Mouse (Mus musculus): ENCODE results near the gene Lyve1. TPM values are rescaled to one million over a fixed set of nuclear protein-coding genes. Genes with fewer than 3 reads are reported as not detected.

Lyve1 gene
- total RNA-seq, 2 experiments from 2014 or later = 21.5 to 22.8 TPM

DNA sequence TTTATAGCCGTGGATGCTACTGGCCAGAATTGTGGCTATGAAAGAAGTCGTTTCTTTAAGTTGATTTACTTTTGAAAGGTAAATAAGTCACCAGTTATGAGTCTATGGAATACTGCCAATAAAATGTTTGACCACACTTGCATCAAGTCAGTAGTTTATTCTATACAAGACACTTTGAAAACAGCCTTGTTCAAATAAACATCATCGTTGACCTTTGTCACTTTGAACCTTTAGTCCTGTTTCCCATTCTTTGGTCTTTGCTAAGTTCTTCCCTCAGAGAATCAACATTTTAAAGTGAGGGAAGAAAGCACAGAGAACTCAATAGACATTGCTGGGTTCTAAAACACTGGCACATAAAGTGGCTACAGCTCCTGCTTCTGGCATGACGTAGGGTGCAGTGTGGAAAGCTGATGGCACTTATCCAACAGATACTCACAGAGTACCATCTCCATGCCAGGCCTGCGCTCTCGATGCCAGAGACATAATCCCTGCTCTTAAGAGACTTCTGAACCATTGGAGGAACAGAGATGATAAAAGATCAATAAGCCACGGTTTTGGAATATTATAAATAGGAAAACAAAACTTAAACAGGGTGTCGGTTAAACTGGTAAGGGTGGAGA, 8.0 kb downstream of the Lyve1 start:
- intact Hi-C loops (cut with DNase I) = no loop called here
- peak in 1 of 2 experiments; percentile 47 for DNase-seq

DNA sequence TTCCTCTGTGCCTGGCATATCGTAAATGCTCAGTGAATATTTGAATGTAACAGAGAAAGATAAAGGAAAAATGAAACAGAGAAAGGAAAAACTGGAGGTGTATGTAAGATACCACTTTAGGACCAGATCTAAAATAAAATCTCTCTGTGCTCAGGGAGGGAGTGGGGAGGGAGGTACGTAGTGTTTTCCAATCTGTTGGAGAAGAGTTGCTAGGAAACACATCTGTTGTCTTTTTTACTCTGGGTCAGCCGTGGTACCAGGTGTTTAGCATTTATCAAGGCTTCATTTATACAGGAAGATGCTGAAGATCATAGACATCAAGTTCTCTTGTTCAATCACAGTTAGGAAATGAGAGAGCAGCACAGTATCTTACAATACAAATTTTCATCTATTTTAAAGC, 8.5 kb downstream of the Lyve1 start:
- DNase-seq = no peak
- intact Hi-C loops (cut with DNase I) = no loop called here

DNA sequence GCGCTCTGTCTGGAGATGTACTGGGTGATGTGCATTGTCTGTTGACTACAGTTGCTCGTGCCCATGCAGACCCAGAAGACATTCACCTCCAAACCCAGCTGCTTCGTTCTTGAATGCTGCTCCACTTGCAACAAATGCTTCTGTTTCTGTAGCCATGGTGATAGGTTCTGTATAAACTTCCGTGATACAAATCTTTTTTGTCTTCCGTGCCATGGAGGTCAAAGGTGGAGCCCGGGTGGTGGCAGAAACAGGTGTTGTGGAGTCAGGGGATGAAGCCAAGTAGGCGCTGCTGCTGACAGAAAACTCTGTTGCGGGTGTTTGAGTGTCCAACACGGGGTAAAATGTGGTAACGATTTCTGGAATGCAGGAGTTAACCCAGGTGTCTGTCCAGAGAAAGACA, 9.4 kb downstream of the Lyve1 start:
- intact Hi-C loops (cut with DNase I) = no loop called here
- no peak for DNase-seq

DNA sequence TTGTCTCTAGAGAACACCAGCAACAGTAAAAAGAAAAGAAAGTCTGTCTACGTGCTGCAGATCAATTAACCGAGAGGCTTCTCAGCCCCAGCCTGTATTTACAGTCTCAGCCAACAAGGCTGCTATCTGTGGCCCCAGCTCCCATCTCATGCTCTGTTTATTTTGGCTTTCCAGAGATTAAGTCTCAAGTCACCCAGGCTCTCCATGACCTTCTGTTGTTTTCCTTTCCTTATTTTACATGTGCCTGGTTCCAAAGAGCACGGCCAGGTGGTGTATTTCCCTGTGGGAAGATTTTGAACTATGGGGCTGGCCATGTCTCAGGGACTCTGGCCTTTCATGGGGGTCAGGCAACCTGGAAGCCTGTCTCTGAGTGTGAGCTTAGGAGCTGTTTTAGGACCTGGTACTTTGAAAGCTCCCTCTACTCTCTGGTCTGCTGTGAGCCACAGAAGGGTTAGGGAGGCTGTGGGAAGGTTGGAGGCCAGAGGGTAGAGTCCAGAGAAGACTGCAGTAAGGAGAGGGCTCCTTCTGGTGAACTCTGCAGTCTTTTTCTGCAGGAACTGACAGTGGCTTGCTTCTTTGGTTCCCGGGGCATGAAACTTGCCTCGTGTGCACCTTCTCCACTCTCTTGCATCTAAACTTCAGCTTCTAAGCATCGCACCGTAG, 11.4 kb downstream of the Lyve1 start:
- DNase-seq = no peak
- intact Hi-C loops (cut with DNase I) = no loop called here

DNA sequence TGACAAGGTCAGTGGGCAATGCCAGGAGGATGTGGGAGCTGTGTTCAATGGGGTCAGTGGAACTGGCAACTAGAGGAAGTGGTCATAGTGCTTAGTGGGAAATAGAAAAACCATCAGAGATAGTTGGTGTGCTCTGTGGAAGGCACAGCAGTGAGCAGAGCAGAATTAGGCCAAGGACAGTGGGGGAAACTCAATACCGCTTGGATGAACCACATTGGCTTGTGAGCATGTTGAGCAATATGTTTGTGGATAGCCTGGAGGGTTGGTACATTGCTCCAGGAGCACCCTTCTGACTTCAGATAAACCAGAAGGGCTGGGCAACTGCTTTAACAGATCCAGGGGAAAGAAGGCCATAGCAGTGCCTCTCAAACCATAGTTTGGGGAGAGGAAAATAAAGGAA, 14.7 kb downstream of the Lyve1 start:
- intact Hi-C loops (cut with DNase I) = no loop called here
- DNase-seq = no peak

DNA sequence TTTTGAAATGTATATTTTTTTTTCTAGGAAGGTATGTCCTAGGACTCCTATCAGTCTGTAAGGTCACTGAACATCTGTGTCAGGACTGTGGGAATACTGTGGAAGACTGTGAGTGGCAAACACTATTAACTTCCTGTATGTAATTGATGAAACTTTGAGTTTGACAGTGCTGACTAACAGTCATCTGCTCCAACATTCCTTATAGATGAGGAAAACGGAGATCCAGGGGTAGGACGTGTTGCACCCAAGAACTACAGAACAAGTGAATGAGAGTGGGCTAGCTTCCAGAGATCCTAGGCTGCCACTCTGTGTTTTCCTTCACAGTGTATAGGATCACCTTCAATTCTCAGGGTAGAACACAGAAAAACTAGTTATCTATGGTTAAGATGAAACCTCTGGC, 15.7 kb downstream of the Lyve1 start:
- intact Hi-C loops (cut with DNase I) = no loop called here

DNA sequence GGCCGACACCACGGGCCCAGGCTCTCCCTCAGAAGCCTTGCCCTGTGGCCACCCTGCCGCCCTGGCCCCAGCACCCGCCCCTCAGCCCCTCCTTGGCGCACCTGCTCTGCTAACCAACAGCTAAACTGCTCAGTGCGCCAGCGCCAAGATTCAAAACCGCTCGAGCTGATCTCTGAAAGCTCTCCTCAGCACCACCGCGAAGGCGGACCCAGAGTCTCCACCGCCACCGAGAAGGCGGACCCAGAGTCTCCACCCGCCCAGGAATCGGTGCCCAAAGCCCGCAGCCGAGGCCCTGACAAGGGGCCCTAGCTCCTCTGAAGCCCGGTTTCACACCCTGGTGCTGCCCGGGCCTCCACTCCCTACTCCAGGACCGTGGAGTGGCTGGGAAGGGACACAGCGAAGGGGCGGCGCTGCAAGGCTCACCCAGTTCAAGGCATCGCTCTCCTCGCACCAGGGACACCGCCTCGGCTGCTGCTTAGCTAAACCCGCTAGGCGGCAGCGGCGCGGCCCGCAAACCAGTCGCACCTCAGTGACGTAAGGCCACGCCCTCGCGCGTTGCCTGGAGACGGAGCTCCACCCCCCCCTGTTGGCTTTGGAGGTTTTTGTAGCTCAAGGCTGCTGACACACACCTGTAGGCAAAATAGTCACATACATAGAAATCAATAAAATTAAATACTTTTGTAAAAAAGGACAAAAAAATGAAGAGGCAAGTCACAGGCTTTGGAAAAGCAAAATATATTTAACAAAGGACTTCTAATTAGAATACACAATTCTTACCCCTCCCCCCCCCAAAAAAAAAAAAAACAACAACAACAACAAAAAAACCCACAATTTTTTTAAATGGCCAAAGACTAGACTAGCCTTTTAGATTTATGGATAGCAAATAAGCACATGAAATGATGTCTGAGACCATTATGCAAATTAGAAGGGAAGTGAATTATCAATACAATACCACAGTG, 18.8 kb downstream of the Lyve1 start, which contains the start of gene Rnf141:
Rnf141 (minus strand) TSS at position 542 of the 959 bp plus-strand sequence.
- DNase-seq = peak; percentile 91 to 95
- intact Hi-C loops (cut with DNase I) = no loop called here

More for the DNA sequence above, 15.7 kb downstream of the Lyve1 start:
- no peak for DNase-seq

DNA sequence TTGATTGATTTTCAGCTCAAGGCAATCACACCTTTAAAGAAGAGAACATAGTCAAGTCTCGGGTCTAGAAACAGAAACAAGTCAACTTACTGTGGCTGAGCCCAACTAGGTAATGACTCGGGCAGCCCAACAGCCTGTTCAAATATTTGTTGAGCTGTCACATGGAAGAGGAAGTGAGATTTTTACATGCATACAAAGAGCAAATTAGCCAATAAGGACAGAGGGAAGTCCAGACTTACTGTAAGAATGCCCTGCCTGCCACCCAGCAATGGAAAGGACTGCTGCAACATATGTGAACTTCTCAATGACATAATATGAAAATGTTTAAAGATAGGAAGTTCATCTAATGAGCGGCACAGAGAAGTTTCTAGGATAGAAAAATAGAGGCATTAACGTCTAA, 22.7 kb downstream of the Lyve1 start:
- intact Hi-C loops (cut with DNase I) = no loop called here

DNA sequence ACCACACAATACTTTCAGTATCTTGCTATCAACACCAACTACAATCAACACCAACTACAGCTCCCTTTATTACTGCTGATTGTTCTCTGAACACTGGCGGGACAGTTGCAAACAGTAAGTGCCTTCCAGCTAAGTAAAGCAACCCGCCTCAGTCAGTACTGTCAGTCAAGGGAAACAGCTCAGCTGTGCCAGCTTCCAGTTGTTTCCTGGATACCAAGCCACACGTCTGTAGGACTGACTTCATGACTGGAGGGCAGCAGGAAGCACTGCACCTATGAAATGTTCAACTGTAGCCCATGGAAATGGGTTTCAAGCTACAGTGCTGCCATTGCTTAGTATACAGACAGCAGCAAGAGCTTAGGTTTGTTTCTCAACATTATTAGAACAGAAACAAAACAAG, 28.5 kb downstream of the Lyve1 start:
- DNase-seq = no peak
- intact Hi-C loops (cut with DNase I) = no loop called here

More for the DNA sequence above, 22.7 kb downstream of the Lyve1 start:
- DNase-seq = no peak

DNA sequence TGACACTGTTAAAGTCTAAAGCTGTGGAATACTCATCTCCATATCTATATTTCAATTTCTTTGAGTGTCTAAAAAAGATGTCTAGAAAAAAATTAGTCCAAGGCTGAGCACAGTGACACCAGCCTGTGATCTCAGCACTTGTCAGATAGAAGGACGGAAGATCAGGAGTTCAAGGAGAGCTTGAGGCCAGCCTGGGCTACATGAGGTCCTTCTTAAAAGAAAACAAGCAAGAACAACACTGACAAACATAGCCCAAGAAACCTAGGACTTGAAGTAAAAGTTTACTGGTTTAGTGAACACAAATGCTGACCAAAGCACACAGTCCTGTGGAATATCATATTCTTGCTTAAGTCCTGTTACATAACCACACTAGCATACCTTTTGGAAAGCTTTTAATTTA, 29.0 kb downstream of the Lyve1 start:
- no peak for DNase-seq
- intact Hi-C loops (cut with DNase I) = no loop called here

DNA sequence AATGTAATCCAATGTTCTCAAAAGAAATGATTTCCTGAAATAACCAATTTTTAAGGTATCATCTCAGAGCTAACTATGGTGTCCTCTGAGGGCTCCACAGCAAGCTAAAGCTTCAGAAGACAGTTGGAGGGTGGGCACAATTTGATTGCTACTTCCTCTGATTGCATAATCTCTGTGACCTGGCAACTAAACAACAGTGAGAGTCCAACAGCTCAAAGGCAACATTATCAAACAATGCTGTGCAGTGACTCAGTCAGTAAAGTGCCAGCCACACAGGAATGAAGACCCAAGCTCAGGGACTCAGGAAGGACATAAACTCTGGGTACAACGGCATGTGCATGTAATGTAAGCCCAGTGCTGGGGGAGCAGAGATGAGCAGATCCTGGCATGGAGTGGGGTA, 30.0 kb downstream of the Lyve1 start:
- intact Hi-C loops (cut with DNase I) = no loop called here
- no peak for DNase-seq

DNA sequence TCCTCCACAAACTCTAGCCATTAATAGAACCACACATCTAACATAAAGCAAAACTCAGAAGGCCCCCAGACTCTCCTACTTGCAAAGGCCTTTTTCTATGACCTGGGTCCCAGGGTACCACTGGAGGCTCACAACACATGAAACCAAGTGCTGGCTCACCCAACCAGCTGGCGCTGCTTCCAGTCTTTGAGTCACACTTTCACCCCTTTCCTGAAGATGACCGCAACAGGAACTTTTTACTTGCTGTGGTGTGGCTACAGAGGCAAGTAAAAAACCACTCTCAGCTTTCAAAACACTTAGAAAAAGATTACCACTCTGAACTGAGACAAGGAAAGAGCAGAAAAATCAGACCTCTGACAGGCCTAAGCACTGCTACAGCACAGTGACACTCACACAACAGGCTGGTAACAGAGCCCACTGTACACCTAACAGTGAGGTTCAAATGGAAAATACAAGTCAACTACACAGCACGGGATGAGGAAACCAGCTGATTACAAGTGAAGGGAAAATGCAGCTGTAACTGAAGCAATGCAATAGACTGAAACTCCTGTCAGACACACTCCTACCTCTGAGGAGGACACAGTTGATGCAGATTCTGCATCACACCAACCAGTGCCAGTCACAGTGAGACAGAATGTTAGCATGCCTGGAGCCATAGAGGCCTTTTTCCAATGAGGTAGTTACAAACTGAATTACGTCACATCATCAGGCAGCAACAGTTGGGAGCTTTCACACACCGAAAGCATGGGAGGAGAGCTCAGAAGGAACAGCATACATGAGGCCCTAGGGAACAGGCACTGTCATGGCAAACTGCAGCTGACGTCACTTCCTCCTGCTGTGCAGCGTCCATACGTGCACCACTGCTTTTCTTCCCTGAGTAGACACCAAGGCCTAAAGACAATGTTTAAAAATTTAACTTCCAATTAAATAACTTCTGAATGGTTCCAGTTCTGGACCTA, 38.8 kb downstream of the Lyve1 start:
- no peak for DNase-seq
- intact Hi-C loops (cut with DNase I) = no loop called here

DNA sequence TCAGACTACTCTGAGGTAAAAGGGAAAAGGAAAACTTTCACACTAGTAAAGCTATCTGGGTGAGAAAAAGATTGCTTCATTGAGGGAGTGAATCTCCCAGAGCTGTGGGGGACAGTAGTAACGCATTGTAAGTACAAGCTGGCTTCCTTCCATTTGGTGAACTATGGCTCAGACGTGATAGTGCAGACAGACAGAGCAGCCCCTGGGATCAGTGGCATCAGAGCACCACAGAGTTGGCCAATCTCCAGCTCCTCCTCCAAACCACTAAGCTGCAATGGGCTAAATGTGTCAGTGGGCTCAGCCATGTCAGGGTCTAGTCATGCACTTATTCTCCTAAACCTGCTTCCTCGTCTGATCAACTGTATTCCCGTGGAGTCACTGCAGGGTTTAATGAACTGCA, 39.4 kb downstream of the Lyve1 start:
- intact Hi-C loops (cut with DNase I) = no loop called here
- no peak for DNase-seq

DNA sequence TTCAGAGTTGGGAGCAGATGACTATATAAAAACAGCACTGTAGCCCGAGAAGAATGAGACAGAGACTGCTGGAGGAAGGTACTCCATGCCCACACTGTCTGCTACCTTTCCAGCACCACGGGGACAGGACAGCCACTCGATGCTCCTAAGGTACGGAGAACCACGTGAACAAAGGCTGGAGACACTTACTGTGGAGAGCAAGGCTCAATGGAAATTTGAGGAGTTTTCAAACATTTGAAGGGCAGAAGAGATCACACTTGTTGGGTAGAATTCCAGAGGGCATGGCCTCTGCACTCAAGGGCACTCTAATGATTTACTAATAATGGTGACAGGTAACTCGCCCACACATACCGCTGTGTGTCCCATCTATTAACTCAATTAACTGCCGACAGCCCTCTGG, 40.0 kb downstream of the Lyve1 start:
- intact Hi-C loops (cut with DNase I) = no loop called here
- no peak for DNase-seq

DNA sequence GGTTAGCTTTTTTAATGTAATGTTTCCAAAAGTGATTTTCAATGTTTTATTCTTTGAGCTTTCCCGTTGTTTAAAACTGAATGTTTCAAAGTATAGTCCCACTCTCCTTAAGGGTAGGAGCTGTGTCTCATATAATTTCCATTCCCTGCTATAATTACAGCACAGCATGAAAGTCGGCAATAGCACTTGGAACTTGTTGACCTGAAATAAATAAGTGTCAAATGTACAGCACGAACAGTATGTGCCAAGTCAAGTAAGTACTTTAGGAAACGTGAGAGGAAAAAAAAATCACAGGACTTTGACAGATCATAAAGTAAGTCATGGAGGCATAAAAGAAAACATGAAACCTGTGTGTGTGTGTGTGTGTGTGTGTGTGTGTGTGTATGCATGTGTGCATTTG, 41.0 kb downstream of the Lyve1 start:
- DNase-seq = no peak
- intact Hi-C loops (cut with DNase I) = no loop called here

DNA sequence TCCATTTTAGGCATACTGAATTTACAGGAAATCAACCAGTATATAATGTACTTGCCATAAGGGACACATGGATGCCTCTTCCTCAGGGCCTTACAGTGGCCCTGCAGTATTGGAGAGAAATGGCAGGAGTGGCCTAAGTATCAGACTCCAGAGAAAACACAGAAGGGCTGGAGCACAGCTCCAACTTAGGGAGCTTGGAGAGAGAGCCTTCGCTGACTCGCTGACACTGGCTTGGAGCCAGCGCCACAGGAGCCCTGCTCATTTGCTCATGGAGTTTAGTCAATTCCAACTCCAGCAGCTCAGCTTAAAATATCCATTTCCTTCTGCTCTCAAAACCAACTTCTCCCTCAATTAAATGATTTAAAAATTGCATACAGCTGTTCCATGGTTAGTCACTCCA, 41.4 kb downstream of the Lyve1 start:
- intact Hi-C loops (cut with DNase I) = loop anchor here (2.0 kb wide), 1 partner anchor 107 kb away; no protein-coding TSS in a partner anchor
- DNase-seq = peak; percentile 68 to 69

DNA sequence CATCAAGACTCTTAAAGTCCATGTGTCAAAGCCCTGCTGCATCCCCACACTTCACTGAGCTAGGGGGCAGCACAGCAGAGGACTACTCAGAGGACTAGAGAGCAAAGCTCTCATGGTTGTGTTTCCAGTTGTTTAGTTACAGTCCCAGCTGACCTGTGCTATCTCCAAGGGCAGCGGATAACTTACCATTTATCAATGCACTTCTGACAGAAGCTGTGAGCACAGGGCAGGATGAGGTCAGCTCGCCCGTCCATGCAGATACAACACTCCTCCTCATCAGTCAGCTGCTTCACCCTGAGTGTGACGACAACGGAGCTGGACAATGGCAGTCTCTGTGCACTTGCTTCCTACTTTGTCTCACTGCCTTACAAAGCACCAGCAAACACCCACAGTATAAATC, 42.0 kb downstream of the Lyve1 start:
- intact Hi-C loops (cut with DNase I) = loop anchor here (2.0 kb wide), 1 partner anchor 108 kb away; no protein-coding TSS in a partner anchor
- no peak for DNase-seq

DNA sequence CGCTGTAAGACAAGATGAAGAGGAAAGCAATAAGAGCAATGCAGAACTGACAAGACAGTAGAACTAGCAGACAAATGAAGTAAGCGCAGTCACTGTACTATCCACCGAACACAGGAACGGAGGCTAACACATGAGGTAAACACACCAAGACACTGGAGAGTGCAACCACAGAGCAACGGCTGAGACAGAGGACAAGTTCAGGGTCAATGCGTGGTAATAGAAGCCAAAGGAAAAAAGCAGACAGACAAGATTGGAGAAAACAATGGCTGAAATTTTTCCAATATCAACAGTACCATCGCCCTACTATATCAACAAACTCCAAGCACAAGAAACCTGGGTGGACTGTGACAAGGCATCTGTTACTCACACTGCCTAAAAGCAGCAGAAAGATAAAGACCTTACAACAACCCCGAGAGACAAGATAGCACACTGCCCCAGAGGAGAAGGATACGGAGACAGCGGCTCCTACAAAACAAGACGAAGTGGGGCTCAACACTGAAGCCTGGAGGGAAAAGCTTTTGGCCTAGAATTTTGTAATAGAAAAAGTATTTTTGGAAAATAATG, 44.2 kb downstream of the Lyve1 start:
- intact Hi-C loops (cut with DNase I) = no loop called here

DNA sequence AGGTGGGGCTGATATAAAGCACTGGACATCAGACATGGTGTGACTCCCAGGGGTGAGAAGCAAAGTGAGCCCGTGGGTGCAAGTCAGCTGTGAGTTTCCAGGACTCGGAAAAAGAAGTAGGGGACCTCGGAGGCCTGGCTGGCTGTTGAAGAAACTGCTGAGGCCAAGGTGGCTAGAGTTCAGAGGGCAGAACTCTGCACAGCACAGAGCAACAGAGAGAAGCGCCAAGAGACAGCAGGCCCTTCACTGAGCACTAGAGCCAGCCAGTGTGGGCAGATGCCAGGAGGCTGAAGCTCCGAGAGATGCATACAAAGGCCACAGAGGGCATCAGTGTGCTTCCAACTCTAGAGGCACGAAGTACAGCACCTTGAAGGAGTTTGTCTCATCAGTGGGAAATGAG, 44.8 kb downstream of the Lyve1 start:
- DNase-seq = peak; percentile 53 to 54
- intact Hi-C loops (cut with DNase I) = no loop called here

More for the DNA sequence above, 44.2 kb downstream of the Lyve1 start:
- DNase-seq = no peak

DNA sequence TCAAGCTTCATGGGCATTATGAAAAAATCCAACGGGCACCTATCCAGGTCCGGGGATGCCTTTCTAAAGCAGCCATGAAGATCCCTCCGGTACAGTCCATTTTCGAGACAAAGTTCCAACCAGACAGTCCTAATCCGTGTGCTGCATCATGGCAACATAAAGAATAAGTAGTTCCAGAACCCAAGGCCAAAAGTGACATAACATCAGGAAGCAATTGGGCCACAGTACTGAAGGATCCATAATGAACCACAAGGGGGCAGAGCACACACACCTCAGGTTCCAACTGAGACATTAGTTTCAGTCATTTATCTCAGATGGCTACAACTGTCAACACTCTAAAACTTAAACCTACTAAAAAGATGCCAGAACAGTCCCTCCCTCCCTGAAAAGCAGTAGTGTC, 47.0 kb downstream of the Lyve1 start:
- peak; percentile 52 to 68 for DNase-seq
- intact Hi-C loops (cut with DNase I) = loop anchor here (1.0 kb wide), 1 partner anchor 199 kb away; no protein-coding TSS in a partner anchor

Data from heart, postnatal 14 days (tissue).